Mouse (Mus musculus): ENCODE measurements around the gene Carmil1. TPM values are rescaled to one million over a fixed set of nuclear protein-coding genes. Genes with fewer than 3 reads are reported as not detected.
"Not testable (repeated sequence)": the region's sequence is repeated elsewhere in the genome, so short reads cannot be mapped to it uniquely, and the experiment has no call there.

Gene Carmil1
- polyA plus RNA-seq, 1 experiment from 2014 or later: 50.7 TPM

GRCm38 (mm10) chr13:24108282-24108681 is 172.3 kb downstream of the Carmil1 start:
- Histone ChIP-seq H3K9ac (no peak overlapping the region), H3K4me2 (no peak overlapping the region), H3K27me3 (ENCODE audit: insufficient read depth, low read length) (no peaks in the 10 kb centered on the region), H3K4me1 (ENCODE audit: insufficient read depth) (no peaks in the 10 kb centered on the region), H3K27ac (ENCODE audit: low read depth) (no peak overlapping the region), H3K4me3 (ENCODE audit: low read depth, low read length) (no peak overlapping the region), H3K36me3 (ENCODE audit: insufficient read depth) (0 out of 2 replicates have a peak, but pooled peaks cover 11% of the 10 kb centered on the region), H3K9me3 (ENCODE audit: low read depth, low read length) (no peaks in the 10 kb centered on the region)
- ATAC-seq (ENCODE audit: insufficient read depth): no peak
- TF ChIP-seq CTCF (IDR thresholded peaks at IDR 0.05; ENCODE audit: low read depth): no peak
- WGBS: 20% methylated on average over 7 of the region's 7 CpGs
- DNase-seq: peak; percentile 64

- 88% methylated on average over 3 of the region's 3 CpGs for WGBS
- ATAC-seq (ENCODE audit: insufficient read depth) (no peak), DNase-seq (no peak)
- H3K27me3 ChIP-seq (ENCODE audit: insufficient read depth, low read length): no peaks in the 10 kb centered on the region
- H3K4me1 ChIP-seq (ENCODE audit: insufficient read depth): no peaks in the 10 kb centered on the region
- no peaks in the 10 kb centered on the region for H3K9me3 ChIP-seq (ENCODE audit: low read depth, low read length)
- 0 out of 2 replicates have a peak, but pooled peaks cover 11% of the 10 kb centered on the region for H3K36me3 ChIP-seq (ENCODE audit: insufficient read depth)
- H3K9ac ChIP-seq: no peak overlapping the region
- TF ChIP-seq CTCF (IDR thresholded peaks at IDR 0.05; ENCODE audit: low read depth): no peak
- no peak overlapping the region for H3K4me2 ChIP-seq
- H3K27ac ChIP-seq (ENCODE audit: low read depth): no peak overlapping the region
- H3K4me3 ChIP-seq (ENCODE audit: low read depth, low read length): no peak overlapping the region
These were observed 173.5 kb downstream of the Carmil1 start for GRCm38 (mm10) chr13:24107058-24107457.

- 0 out of 2 replicates have a peak, but pooled peaks cover 6% of the 10 kb centered on the region for H3K36me3 ChIP-seq (ENCODE audit: insufficient read depth)
- no peak overlapping the region for H3K4me3 ChIP-seq (ENCODE audit: low read depth, low read length)
- H3K9ac ChIP-seq: no peak overlapping the region
- no peak overlapping the region for H3K27ac ChIP-seq (ENCODE audit: low read depth)
- H3K9me3 ChIP-seq (ENCODE audit: low read depth, low read length): no peaks in the 10 kb centered on the region
- no peaks in the 10 kb centered on the region for H3K27me3 ChIP-seq (ENCODE audit: insufficient read depth, low read length)
- ATAC-seq (ENCODE audit: insufficient read depth): no peak
- H3K4me2 ChIP-seq: no peak overlapping the region
- H3K4me1 ChIP-seq (ENCODE audit: insufficient read depth): no peaks in the 10 kb centered on the region
- DNase-seq: no peak
- WGBS: 70% methylated on average over 5 of the region's 5 CpGs
- no peak for TF ChIP-seq CTCF (IDR thresholded peaks at IDR 0.05; ENCODE audit: low read depth)
These were observed 174.8 kb downstream of the Carmil1 start for GRCm38 (mm10) chr13:24105838-24106237.

- no peak overlapping the region for H3K27ac ChIP-seq (ENCODE audit: low read depth)
- no peak overlapping the region for H3K4me2 ChIP-seq
- ATAC-seq (ENCODE audit: insufficient read depth) (no peak), DNase-seq (no peak)
- no peaks in the 10 kb centered on the region for H3K27me3 ChIP-seq (ENCODE audit: insufficient read depth, low read length)
- TF ChIP-seq CTCF (IDR thresholded peaks at IDR 0.05; ENCODE audit: low read depth): no peak
- H3K9ac ChIP-seq: no peak overlapping the region
- no peak overlapping the region for H3K4me3 ChIP-seq (ENCODE audit: low read depth, low read length)
- no peaks in the 10 kb centered on the region for H3K4me1 ChIP-seq (ENCODE audit: insufficient read depth)
- H3K9me3 ChIP-seq (ENCODE audit: low read depth, low read length): no peaks in the 10 kb centered on the region
- WGBS: 58% methylated on average over 1 of the region's 1 CpGs
- H3K36me3 ChIP-seq (ENCODE audit: insufficient read depth): 0 out of 2 replicates have a peak, but pooled peaks cover 9% of the 10 kb centered on the region
These were observed 175.3 kb downstream of the Carmil1 start for GRCm38 (mm10) chr13:24105340-24105669.

GRCm38 (mm10) chr13:24104611-24105339 is 175.8 kb downstream of the Carmil1 start:
- not testable (repeated sequence) for H3K9ac ChIP-seq; H3K27ac ChIP-seq (ENCODE audit: low read depth); H3K36me3 ChIP-seq (ENCODE audit: insufficient read depth); H3K4me3 ChIP-seq (ENCODE audit: low read depth, low read length); H3K9me3 ChIP-seq (ENCODE audit: low read depth, low read length); H3K4me2 ChIP-seq; DNase-seq; ATAC-seq (ENCODE audit: insufficient read depth); H3K27me3 ChIP-seq (ENCODE audit: insufficient read depth, low read length); H3K4me1 ChIP-seq (ENCODE audit: insufficient read depth)
- 72% methylated on average over 9 of the region's 9 CpGs for WGBS

GRCm38 (mm10) chr13:24104016-24104415 is 176.6 kb downstream of the Carmil1 start:
- no peaks in the 10 kb centered on the region for H3K4me1 ChIP-seq (ENCODE audit: insufficient read depth)
- no peak for TF ChIP-seq CTCF (IDR thresholded peaks at IDR 0.05; ENCODE audit: low read depth)
- ATAC-seq (ENCODE audit: insufficient read depth): no peak
- H3K9me3 ChIP-seq (ENCODE audit: low read depth, low read length): no peaks in the 10 kb centered on the region
- H3K4me2 ChIP-seq: no peak overlapping the region
- DNase-seq: peak; percentile 11
- no peak overlapping the region for H3K9ac ChIP-seq
- H3K27ac ChIP-seq (ENCODE audit: low read depth): no peak overlapping the region
- H3K36me3 ChIP-seq (ENCODE audit: insufficient read depth): 0 out of 2 replicates have a peak, but pooled peaks cover 7% of the 10 kb centered on the region
- no peak overlapping the region for H3K4me3 ChIP-seq (ENCODE audit: low read depth, low read length)
- 27% methylated on average over 4 of the region's 4 CpGs for WGBS
- H3K27me3 ChIP-seq (ENCODE audit: insufficient read depth, low read length): no peaks in the 10 kb centered on the region

GRCm38 (mm10) chr13:24103152-24103551 is 177.4 kb downstream of the Carmil1 start:
- DNase-seq (no peak), ATAC-seq (ENCODE audit: insufficient read depth) (no peak)
- Histone ChIP-seq H3K9me3 (ENCODE audit: low read depth, low read length) (no peaks in the 10 kb centered on the region), H3K4me3 (ENCODE audit: low read depth, low read length) (no peak overlapping the region), H3K36me3 (ENCODE audit: insufficient read depth) (0 out of 2 replicates have a peak, but pooled peaks cover 7% of the 10 kb centered on the region), H3K9ac (no peak overlapping the region), H3K27me3 (ENCODE audit: insufficient read depth, low read length) (no peaks in the 10 kb centered on the region), H3K4me1 (ENCODE audit: insufficient read depth) (no peaks in the 10 kb centered on the region), H3K27ac (ENCODE audit: low read depth) (no peak overlapping the region), H3K4me2 (no peak overlapping the region)
- 90% methylated on average over 2 of the region's 2 CpGs for WGBS
- no peak for TF ChIP-seq CTCF (IDR thresholded peaks at IDR 0.05; ENCODE audit: low read depth)
